Mouse (Mus musculus): ENCODE data around the gene Fdx1.

Gene Fdx1

GRCm38 (mm10) chr9:51906938-51907337 is 56.4 kb downstream of the Fdx1 start:
- no peak for DNase-seq (ENCODE audit: low spot score in 2 of 2)

Data from frontal cortex, postnatal 10 days (tissue).